Mouse (Mus musculus) kidney, postnatal 14 days (tissue): ENCODE results near the gene Rps10.

Experiments used
- DNase-seq: peaks from one replicate; pipeline ENCODE4 v3.0.0; 2022; ENCODE audit warnings: mixed read lengths

The Rps10 gene

GRCm38 (mm10) chr17:27610679-27611518, 25.6 kb downstream of the Rps10 start:
- no peak for DNase-seq

GRCm38 (mm10) chr17:27609576-27609975, 26.9 kb downstream of the Rps10 start:
- DNase-seq, result no peak

DNA sequence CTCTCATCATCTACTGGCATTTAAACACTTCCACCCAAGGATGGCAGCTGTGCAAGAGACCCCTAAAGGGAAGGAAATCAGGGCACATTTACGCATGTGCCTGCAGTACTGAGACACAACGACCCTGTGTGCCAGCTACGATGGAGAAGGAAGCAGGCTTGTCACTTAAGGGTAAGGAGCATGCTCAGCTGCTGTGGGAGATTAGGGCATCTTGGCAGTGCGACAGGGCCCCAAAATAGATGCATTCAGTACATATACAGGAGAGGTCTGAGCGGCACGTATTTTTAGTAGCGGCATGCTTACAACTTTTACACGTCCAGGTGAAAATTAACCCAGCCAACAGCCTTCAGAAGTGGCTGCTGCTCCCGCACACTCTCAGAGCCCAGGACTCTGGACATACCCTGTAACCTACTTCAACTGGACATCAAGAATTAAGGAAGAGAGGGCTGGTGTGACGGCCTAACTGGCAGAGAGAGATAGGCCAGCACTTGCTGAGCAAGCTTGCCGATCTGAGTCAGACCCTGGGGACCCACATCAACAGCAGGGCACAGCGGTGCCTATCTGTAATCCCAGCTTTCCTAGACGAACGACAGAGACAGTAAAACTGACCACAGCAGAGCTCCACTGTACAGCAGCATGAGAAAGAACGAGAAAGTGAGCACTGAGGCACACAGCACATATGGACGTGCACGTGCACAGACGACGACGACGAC, 32.8 kb downstream of the Rps10 start:
- no peak for DNase-seq

GRCm38 (mm10) chr17:27603036-27603435, 33.4 kb downstream of the Rps10 start:
- no peak for DNase-seq

DNA sequence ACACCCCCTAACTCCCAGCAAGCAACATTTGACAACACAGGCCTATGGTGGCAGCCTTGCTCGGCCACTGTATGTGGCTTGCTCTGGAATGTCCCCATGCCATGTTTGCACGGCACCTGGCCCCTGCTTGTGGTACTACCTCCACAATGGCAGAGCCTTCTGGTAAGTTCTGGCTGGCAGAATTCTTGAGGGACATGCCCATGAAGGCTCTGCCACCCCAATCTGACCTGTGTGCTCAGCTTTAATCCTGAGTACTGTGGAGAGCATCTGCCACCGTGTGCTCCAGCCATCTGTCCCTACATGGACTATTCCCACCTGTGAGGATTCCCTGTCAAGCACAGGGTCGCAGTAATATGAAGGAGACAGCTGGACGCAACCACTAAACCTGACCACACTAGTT, 35.6 kb downstream of the Rps10 start:
- DNase-seq, result no peak

DNA sequence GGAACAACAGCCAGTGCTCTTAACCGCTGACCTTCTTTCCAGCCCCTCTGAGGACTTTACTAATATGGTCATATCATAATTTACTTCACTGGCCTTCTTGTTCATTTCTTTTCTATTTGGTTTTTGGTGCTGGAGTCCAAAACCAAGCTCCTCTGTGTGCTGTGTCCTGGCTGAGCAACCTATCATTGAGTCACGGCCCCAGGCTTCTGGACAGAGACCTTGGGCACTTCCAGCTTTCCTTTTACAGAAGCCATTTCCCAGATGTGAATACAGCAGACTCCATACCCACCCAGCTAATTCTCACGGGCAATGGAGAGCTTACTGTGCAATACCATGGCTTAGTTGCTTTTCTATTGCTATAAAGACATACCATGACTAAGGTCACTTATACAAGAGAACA, 36.2 kb downstream of the Rps10 start:
- DNase-seq, result no peak

GRCm38 (mm10) chr17:27596376-27597190, 39.9 kb downstream of the Rps10 start:
- DNase-seq, result no peak

DNA sequence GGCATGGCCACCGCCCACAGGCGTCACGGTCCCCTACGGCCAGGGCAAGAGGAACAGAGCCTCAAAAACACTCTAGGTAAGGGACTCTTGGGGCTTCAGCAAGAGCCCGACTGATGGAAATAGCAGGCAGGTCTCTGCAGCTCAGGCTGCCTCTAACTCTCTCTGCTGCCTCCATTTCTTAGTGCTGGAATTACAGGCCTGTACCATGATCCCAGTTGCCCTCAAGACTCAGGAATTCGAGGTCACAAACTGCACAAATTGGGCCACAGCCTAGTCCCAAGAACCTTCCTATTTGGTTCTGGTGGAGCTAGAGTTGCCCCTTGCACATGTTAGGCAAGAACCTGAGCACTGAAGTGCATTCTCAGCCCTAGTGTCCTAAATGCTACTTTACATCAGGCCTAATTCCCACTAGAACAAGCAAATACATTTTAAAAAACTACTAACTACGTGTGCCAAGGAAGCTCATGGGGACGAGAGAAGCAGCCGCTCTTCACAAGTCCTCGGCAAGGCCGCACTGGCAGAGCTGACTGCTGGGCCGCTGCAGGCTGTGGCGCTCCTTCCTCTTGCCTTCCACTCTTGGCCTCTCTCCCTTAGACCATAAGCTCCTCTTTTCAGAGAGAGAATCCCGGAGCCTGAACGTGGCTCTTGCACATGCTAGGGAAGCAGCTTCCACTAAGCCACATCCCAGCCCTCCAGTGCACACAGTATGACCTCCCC, 40.7 kb downstream of the Rps10 start:
- no peak for DNase-seq

- no peak for DNase-seq
These were observed 43.9 kb downstream of the Rps10 start for GRCm38 (mm10) chr17:27592565-27592910.

DNA sequence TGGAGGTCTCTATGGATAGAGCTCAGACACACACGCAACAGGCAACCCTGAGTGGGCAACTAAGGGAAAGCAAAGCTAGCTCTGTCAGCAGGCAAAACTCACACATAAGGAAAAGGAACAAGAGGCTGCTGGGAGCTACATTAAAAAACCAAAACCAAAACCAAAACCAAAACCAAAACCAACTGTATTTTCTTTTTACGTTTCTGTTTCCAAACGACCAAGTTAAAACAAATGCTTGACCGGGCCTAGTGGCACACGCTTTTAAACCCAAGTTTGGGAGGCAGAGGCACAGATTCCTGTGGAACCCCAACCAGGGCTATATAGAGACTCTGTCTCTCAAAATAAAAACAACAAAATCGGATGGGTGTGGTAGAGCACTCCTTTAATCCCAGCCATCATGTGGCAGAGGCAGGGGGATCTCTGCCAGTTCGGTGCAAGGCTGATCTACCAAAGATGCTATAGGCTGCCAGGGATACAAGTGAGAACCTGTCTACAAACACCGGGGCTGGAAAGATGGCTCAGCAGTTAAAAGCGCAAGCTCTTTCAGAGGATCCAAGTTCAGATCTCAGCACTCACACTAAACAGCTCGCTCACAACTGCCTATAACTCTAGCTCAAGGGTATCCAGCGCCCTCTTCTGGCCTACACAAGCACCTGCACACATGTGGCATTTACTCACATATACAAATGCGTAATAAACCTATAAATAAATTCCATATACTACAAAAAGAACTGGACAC, 44.5 kb downstream of the Rps10 start:
- no peak for DNase-seq

DNA sequence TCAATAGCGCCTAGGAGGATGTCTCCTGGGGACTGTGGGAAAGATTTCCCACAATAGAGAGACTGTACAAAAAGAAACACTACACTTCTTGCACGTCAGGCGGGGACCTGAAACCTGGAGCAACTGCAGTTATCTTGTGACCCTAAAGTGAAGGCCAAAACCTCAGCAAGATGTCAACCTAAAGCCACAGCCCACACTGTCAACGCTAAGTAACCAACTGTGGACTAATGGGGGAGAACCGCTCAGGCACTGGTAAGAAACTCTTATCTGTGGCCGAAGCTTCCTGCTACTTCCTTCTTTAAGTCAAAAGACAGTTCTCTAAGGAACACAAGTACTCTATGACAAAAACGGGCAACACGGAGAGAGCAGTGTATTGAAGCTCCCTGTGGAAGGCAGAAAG, 48.2 kb downstream of the Rps10 start:
- no peak for DNase-seq

- peak; percentile 59 for DNase-seq
These were observed 49.2 kb downstream of the Rps10 start for GRCm38 (mm10) chr17:27587252-27587651.

- no peak for DNase-seq
These were observed 49.8 kb downstream of the Rps10 start for GRCm38 (mm10) chr17:27586661-27587060.

GRCm38 (mm10) chr17:27583185-27583894, 53.1 kb downstream of the Rps10 start:
- DNase-seq, result no peak
